Mouse (Mus musculus): ENCODE results near the gene Engase.
A peak's percentile ranks its signal among the peaks of the same experiment; 100 is the strongest.

The Engase gene

DNA sequence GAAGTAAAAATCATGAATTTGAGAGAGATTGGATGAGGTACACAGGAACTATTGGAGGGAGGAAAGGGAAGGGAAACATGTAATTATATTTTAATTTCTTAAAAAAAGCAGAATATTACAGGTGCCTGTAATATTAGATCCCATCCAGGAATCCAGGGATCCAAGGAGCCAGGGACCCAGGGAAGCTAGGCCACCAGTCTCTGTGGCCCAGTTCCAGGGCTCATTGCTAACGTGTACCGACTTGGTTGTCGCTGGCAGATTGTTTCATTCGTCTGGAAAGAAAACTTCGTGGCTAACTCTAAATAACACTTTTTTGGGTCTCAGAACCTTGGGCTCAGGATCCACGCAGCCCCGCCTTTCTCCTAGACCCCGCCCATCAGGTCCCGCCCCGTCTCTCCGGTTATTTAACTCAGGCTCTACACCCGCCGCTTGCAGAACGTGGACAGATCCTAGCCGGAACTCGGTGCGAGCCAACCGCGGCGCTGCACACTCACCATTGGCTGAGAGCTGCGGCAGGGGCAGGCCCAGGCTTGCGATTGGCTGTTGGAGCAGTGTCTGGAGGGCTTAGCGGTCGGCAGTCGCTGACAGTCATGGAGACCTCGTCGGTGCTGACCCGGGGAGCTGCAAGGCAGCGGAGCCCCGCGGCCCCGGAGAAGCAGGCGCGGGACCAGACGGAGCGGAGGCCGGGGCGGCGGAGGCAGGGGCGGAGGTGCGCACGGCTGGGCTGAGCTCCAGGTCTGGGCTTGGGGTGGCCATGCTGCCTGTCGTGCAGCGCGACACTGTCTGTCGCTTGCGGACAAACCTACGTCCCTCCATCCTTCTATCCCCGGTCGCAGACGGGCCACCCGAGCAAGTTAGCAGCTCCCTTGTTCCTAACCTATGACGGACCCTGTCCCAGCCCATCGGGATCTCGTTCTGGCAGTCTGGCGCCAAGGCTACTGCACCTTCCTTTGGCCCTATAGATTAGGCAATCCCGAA is at the start of gene Engase:
Gene Engase, plus strand, starts transcription at position 434 of the 978 bp plus-strand sequence.
- peak; percentile 87 for DNase-seq (ENCODE audit: low read depth)

- DNase-seq (ENCODE audit: low read depth), result no peak
Measured at GRCm38 (mm10) chr11:118427266-118427779, 49.3 kb upstream of the Engase start.

DNA sequence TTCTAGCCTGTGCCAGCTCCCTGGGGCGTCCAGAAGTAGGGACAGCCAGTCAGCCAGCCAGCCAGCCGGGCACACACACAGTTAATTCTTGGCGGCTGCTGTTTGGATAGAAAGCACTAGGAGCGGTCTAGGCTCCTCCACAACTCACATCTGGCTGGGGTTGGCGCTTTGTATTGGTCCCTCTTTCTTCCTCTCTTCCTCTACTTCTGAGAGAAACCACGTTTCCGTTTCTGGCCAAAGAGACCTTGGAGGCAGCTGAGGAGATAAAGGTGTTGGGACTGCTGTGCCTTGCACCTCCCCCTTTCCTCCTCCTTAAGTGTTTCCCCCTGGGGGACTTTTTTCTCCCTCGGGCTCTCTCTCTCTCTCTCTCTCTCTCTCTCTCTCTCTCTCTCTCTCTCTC is 48.6 kb upstream of the Engase start, which contains the start of gene C1qtnf1:
Gene C1qtnf1, plus strand, starts transcription at position 218 of the 400 bp plus-strand sequence.
- DNase-seq (ENCODE audit: low read depth), result no peak

DNA sequence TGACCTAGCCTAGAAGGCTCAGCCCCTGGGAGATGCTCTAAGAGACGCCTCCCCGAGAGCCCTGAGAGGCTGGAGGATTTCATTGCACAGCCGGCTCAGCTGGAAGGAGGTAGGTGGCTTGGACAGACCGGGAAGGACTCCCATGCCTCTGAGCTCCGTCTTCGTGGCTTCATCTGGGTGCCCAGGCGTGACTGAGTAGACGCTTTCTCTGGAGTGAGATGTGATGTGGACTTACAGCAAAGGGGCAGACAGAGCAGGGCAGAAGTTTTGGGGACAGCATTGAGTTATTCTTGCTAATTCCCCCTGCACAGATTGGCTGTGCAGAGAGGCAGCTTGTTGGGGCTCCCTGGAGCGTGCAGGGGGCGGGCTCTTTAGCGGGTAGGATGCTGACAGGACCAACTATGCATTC is 48.2 kb upstream of the Engase start:
- DNase-seq (ENCODE audit: low read depth), result no peak

DNA sequence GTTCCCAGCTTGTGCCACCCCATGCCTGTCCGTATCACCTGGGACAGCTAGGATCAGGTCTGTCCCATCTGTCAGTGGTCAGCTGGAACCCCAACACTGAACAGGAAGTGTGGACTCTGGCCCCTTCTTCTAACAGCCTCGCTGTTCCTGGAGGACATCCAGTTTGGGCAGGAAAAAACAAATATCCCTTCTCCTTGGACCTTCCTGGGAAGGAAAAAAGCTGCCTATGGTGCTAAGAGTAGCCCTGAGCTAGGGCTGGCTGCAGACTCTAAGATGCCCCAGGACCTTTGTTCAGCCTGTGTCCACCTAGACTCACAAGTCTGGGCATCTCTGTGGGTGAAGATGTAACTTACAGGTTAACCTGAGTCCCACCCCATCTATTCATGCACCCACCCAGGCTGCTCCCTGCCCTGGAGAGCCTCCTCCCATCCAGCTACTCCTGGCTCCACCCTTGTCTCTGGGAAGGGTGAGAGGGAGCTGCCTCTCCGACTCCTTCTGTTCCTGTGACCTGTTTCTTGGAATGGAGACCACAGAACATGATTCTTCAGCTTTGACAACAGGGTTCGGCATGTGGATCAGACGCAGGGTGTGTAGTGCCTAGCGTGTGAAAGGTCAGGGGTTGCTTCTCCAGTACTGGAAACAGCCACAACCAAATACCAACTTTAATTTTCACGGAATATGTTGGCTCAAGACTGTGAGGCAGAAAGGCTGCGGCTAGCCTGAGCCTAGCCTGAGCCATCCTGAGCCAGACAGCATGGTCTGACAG is 47.5 kb upstream of the Engase start:
- no peak for DNase-seq (ENCODE audit: low read depth)

GRCm38 (mm10) chr11:118430291-118430885 is 46.2 kb upstream of the Engase start:
- no peak for DNase-seq (ENCODE audit: low read depth)

GRCm38 (mm10) chr11:118431100-118431948 is 45.3 kb upstream of the Engase start:
- no peak for DNase-seq (ENCODE audit: low read depth)

DNA sequence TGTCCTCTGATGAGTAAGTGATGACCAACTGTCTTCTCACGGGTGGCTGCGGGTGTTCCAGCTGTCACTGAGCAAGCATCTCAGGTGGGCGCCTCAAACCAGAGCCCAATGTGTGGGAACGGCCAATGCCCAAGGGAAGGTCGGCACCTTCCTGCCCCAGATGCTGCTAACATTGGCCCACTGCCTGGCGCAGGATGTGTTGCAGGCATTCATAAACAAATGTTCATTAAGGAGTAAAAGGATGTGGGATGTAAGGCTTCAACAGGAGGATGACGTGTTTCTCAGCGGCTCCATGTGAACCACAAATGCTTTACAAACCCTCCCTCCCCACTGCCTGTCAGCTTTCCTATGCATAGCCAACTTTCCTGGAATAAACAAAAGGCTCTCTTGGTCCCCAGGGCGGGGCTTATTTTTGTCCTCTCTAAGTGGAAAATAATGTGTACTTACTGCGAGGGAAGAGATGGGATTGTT is 43.2 kb upstream of the Engase start:
- no peak for DNase-seq (ENCODE audit: low read depth)

DNA sequence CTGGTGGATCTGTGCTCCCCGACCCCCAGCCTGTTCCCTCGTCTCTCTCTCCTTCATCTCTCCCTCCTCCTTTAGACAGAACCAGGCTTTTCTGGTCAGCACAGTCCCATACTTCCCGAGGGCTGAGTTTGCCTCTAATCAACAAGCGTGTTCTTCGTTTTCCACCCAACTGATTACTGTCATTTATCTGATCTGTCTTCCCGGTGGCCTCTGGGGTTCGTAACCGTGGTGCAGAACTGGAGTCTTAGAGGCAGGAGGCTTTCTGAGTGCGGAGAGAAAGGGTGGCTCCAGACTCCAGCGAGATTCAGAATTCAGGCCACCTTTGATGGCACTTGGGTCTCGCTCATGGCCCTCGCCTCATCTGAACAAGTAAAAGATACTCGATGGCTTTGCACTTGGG is 42.5 kb upstream of the Engase start:
- DNase-seq (ENCODE audit: low read depth), result no peak

DNA sequence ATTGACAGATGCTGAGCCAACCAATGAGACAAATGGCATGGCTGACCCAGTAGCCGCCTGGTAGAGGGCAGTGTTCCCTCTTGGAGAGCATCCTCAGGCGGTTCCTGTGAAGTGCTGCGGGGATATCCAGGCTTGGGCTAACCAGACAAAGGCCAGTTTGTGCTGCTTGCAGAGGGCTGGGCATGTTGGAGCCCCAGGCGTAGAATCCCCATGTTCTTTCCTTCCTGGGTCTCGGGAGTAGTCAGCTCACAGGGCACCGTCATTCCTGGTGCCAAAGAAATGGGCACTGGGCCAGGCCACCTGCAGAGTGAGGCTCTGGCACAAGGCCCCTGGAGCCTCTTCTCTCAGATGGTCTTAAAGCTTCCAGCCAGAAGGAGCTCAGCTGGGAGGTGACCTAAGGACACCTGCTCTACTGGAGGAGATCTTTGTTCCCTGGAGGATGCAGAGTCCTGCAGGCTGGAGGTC is 40.1 kb upstream of the Engase start:
- DNase-seq (ENCODE audit: low read depth), result no peak

GRCm38 (mm10) chr11:118438665-118439414 is 37.8 kb upstream of the Engase start:
- no peak for DNase-seq (ENCODE audit: low read depth)

DNA sequence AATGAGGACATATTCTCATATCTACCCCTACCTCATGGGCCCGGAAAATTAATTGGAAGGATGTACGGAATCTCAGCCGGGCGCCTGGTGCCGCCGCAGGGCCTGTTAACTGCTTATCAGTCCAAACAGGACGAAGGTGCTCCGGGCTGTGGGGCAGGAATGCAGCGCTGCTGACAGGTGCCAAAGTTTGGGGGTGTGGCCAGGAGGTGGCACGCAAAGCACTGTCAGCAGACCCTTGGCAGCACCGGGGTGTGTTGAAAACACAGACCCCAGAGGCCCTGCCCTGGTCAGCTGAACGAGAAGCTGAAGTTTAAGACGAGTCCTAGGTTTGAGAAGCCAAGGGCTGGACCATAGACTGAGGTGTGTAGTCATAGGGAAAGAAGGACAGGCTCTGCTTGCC is 33.9 kb upstream of the Engase start:
- DNase-seq (ENCODE audit: low read depth), result no peak

DNA sequence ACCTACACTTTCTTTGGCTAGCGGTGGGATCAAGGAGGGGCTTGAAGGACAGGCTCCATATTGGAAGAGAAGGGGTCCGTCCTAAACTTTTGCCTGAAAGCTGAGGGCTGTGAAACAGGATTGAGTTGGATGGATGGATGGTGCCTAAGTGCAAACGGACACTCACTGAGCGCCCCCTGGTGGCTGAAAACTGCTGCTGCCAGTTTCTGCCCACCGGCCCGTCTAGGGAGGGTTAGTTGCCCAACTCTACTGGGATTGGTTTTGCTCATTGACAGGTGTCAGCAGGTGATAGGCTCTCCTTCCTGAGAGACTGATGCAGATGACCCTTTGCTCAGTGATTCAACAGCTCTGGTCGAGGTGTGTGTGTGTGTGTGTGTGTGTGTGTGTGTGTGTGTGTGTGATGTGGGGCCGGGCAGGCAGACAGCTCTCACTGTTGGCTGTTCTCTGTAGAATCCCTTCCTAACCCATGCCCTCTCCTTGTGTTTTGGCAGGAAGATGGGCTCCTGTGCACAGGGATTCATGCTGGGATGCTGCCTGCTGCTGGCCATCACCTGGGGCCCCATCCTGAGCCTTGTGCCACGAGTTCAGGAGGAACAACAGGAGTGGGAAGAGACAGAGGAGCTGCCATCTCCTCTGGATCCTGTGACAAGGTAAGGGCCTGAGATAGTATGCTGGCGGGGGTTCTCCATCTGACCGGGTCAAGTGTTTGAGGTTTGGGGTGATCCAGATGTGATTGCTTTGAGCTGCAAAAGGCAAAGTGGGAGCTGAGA is 33.2 kb upstream of the Engase start:
- DNase-seq (ENCODE audit: low read depth), result no peak

DNA sequence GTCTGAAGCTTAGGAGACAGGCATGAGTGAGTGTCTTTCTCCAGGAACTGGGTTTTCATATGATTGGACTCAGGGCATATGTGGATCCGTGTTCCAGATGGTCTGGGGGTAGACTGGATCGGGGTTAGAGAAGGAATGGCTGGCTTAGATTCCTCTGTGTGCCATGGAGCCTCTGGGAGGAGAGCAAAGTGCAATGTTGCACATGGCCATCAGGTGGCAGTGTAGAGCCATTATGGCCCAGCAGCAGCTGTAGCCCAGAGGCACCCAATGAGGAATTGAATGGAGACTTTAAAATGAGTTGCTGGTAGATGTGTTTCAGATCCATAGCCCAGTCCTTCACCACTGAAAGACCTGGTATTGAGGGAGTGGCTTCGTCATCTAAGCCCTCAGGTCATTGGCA is 30.8 kb upstream of the Engase start:
- DNase-seq (ENCODE audit: low read depth), result peak; percentile 64

DNA sequence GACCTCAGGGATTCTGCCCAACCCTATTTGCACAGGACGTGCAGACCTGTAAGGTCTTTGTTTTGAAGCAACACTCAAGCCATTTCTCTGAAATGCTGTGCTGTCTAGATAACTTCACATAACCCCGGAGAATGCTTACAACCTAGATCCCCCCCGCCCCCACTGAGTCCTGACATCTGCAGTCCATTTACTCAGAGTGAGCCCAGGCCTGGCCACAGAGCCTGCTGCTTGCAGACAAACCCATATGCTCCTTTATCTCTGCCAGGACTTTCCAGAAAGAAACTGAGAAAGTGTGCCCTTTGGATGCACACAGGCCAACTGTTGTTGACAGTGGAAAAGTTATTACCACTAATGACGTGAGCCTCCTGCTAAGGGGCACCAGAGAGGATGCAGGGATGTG is 29.3 kb upstream of the Engase start:
- no peak for DNase-seq (ENCODE audit: low read depth)

- no peak for DNase-seq (ENCODE audit: low read depth)
Measured at GRCm38 (mm10) chr11:118448385-118448784, 28.2 kb upstream of the Engase start.

DNA sequence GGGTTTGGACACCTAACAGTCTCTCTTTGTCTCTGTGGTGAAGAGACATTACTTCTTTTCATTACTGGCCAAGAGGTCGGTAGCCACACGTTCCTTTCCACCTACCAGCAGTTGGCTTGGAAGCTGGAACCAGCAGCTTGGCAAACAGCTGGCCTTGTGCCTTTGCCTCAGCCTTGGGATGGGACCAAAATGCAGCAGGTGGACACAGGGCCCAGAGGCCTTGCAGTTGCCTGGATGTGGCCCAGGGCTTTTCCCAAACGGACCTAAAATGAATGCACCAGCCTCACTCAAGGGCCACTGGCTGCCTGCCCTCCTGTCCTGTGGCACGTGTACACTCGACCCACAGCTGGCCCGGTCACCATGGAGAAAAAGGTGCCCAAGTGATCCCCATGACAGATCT is 25.4 kb upstream of the Engase start:
- no peak for DNase-seq (ENCODE audit: low read depth)

GRCm38 (mm10) chr11:118452955-118453354 is 23.7 kb upstream of the Engase start:
- DNase-seq (ENCODE audit: low read depth), result no peak

DNA sequence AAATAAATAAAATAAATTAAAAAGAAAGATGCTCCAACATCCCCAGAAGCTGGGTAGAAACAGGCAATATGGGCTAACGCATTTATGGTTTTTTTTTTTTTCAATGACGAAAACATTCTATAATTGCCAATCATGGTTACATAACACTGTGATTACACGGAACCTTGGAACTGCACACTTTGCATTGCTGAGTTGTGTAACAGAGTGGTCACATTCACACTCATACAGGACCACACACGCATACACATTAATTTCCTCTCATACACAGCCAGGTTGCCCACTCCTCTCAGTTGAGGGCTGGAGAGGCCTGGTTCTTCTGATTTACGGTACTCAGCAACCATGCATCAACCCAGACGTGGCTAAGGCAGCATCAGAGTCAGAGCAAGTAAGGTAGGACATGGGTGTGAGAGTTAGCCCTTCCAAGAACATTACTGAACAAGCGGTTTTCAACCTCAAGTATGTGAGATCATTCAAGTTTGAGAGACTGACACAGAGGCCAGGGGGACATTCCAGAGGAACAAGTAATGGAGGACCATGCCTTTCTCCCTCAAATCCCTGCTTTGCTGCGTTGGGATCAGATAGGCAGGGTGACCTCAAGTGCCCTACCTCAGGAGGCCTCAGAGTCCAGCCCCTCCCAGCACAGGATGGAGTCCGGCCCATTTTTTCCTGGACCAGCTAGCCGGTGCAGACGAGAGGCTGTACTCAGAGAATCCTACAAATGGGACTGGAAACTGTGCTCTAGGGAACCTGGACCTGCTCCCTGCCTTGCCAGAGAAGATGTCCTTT is 22.6 kb upstream of the Engase start:
- DNase-seq (ENCODE audit: low read depth), result no peak

Data from c-Kit-positive CD71-negative TER-119-negative erythroid progenitor cells, embryonic 14.5 days (primary cell).